Mouse (Mus musculus): ENCODE results near the gene Gm20388.

DNA sequence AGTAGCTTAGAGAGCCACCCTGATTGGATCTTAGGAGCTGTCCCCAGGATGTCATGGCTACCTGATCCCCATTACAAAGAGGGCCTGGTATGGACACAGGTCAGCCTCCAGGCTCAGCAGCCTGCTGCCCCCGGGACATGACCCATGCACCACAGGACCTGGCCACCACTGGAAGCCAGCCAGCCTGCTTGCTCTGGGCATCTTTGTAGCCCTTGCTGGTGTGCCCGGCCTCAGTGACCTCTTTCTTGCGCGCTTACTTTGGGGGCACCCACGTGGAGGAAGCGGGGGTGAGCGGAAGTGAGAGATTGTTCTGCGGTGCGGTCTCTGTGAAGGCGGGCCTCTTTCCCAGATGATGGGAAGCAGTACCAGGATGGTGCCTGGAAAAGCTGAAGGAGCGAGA is 641.9 kb downstream of the Gm20388 start:
- TF ChIP-seq POLR2A (IDR thresholded peaks at IDR 0.05; ENCODE audit: borderline replicate concordance, extremely low read depth, insufficient read depth, insufficient read length, poor library complexity, severe bottlenecking), result no peak
- no peak for TF ChIP-seq CTCF (IDR thresholded peaks at IDR 0.05; ENCODE audit: borderline replicate concordance, extremely low read depth, insufficient read depth, insufficient read length)

Measured in brain, embryonic 14.5 days (tissue).